Mouse (Mus musculus): ENCODE measurements at regions not wholly inside any gene's neighbourhood (a gene's known extent, or its start where the extent isn't known, plus 50 kb on each side); places are given as distances from the start of the nearest gene placed in this dataset.

DNA sequence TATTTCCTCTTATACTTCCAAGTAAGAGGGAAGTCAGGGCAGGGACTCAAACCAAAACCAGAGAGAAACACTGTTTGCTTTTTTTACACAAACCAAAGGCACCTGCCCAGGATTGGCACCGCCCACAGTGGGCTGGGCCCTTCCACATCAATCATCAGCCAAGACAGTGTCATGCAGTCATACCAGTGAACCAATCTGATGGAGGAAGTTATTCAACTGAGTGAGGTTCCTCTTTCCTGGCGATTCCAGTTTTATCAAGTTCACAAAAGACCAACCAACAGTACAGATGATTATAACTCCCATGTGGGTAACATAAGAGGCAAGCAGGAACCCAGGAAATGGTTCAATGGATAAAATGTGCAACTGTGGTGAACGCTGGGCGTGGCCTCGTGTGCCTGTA, 254.6 kb upstream of the Hs6st1 start:
- no peak for TF ChIP-seq CHD2 (IDR thresholded peaks at IDR 0.05; ENCODE audit: low read depth, low read length)
- no peak for TF ChIP-seq MAFK (IDR thresholded peaks at IDR 0.05; ENCODE audit: insufficient read depth, low read depth, low read length)
- no peak for TF ChIP-seq HCFC1 (IDR thresholded peaks at IDR 0.05; ENCODE audit: borderline replicate concordance, insufficient read depth, low read length)
- no peak for TF ChIP-seq ZNF384 (IDR thresholded peaks at IDR 0.05; ENCODE audit: low read depth, low read length)
